Mouse (Mus musculus) intestine, embryonic 14.5 days (tissue): ENCODE measurements around the gene Miip. TPM values are rescaled to one million over a fixed set of nuclear protein-coding genes. Genes with fewer than 3 reads are reported as not detected.

Experiments
- ATAC-seq: fragments of 200-750 bp; cut with Nextera tagmentation; replicated peaks from 2 replicates; pipeline ENCODE4 v1.8.0; 2017; ENCODE audit warnings: low read depth, moderate number of reproducible peaks, moderate TSS enrichment, moderate library complexity; ENCODE audit not compliant: low FRiP score, low TSS enrichment
- DNase-seq: peaks from one replicate; pipeline ENCODE4 v3.0.0-alpha.2; 2018; ENCODE audit warnings: low spot score
- H3K27ac ChIP-seq: fragments of 300-500 bp; sonication (generic); 2 replicates; pipeline ENCODE4 v1.5.1; 2014; ENCODE audit warnings: low read depth, mild to moderate bottlenecking, control low read depth
- H3K27me3 ChIP-seq: fragments of 300-500 bp; sonication (generic); replicated peaks from 2 replicates; pipeline ENCODE4 v1.6.1; 2014; ENCODE audit warnings: low read length, control low read depth; ENCODE audit not compliant: control insufficient read depth, insufficient read depth
- H3K36me3 ChIP-seq: fragments of 300-500 bp; sonication (generic); 2 replicates; pipeline ENCODE4 v1.6.1; 2014; ENCODE audit warnings: low read length, control low read depth; ENCODE audit not compliant: control insufficient read depth, insufficient read depth
- H3K4me1 ChIP-seq: fragments of 300-500 bp; sonication (generic); replicated peaks from 2 replicates; pipeline ENCODE4 v1.6.1; 2014; ENCODE audit warnings: low read length, control low read depth, mixed read lengths; ENCODE audit not compliant: control insufficient read depth, insufficient read depth
- H3K4me2 ChIP-seq: fragments of 300-500 bp; sonication (generic); 2 replicates; pipeline ENCODE4 v1.6.1; 2014; ENCODE audit warnings: low read length
- H3K4me3 ChIP-seq: fragments of 300-500 bp; sonication (generic); 2 replicates; pipeline ENCODE4 v1.5.1; 2014; ENCODE audit warnings: low read depth, low read length, control low read depth, mixed read lengths
- H3K9ac ChIP-seq: fragments of 300-500 bp; sonication (generic); 2 replicates; pipeline ENCODE4 v1.6.1; 2014; ENCODE audit warnings: mild to moderate bottlenecking, low read length
- H3K9me3 ChIP-seq: fragments of 300-500 bp; sonication (generic); 2 replicates; pipeline ENCODE4 v1.6.1; 2016; ENCODE audit warnings: low read length, control low read depth; ENCODE audit not compliant: control insufficient read depth
- WGBS: fragments of 180-500 bp; shearing (Covaris S2); extraction: QIAGEN DNeasy Blood & Tissue Kit; methylation state at CpG from one replicate; pipeline ENCODE4 v1.1.7; 2014; 5-methylcytosine and 5-hydroxymethylcytosine counted together
- polyA plus RNA-seq: library from polyadenylated mRNA; unstranded; fragments of >200 nt; fragmentation: Nextera tagmentation; extraction: Ambion mirVana; gene quantifications from 2 replicates; pipeline ENCODE4 v1.2.1, GENCODE M21; 2014

Gene Miip
- 32.1 and 34.6 TPM in 2 replicates for polyA plus RNA-seq

DNA sequence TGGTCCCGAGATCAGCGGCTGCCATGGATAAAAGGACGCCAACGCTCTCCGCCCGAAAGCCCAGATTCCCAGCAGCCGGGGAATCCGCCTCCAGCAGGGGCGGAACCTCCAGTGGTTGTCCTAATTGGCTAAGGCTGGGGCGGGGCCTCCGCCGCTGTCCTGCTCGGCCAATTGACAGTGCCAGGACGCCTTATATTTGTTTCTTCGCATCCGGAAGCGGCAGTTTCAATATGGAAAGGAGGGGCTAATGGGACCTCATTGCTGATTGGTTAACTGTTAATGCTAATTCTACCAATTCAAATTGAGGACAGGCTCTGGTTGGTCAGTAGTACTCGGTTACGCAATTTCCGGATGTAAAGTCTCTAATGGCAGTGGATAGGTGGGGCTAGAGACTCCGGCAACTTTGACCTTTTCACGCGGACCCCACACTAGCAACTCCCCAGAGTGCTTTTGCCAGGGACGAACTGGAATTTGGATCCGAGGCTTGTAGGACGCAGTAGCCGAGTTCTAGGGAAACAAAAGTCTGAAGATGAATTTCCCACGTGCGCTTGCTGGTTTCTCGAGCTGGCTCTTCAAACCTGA lies at the start of gene Miip, which contains the start of gene Fv1:
TSS of gene Miip (minus strand) at position 367 of the 582 bp plus-strand sequence.
TSS of gene Fv1 (plus strand) at position 530 of the 582 bp plus-strand sequence.
- H3K4me3 ChIP-seq: peak within 1 kb of the TSS; percentile 83
- H3K9ac ChIP-seq: peak within 1 kb of the TSS; percentile 66
- WGBS: under 1% methylated on average over 30 of the region's 30 CpGs
- H3K4me2 ChIP-seq: peak within 1 kb of the TSS; percentile 82
- peaks cover 36% of the 10 kb centered on the region for H3K36me3 ChIP-seq
- DNase-seq (peak; percentile 90), ATAC-seq (peak; percentile 98)
- H3K27ac ChIP-seq: peak within 1 kb of the TSS; percentile 84
- no peaks in the 10 kb centered on the region for H3K9me3 ChIP-seq
- peaks cover 19% of the 10 kb centered on the region for H3K4me1 ChIP-seq
- H3K27me3 ChIP-seq: no peaks in the 10 kb centered on the region

GRCm38 (mm10) chr4:147909486-147909885 lies 40.9 kb upstream of the Miip start:
- no peaks in the 10 kb centered on the region for H3K27me3 ChIP-seq
- no peak overlapping the region for H3K4me2 ChIP-seq
- H3K27ac ChIP-seq: no peak overlapping the region
- peaks cover 5% of the 10 kb centered on the region for H3K4me1 ChIP-seq
- no peaks in the 10 kb centered on the region for H3K9me3 ChIP-seq
- WGBS: 97% methylated on average over 5 of the region's 5 CpGs
- H3K36me3 ChIP-seq: peaks cover 9% of the 10 kb centered on the region
- no peak overlapping the region for H3K4me3 ChIP-seq
- no peak for DNase-seq
- ATAC-seq: no peak
- no peak overlapping the region for H3K9ac ChIP-seq

- no peak for DNase-seq
- H3K9me3 ChIP-seq: no peaks in the 10 kb centered on the region
- peaks cover 15% of the 10 kb centered on the region for H3K36me3 ChIP-seq
- no peak overlapping the region for H3K4me3 ChIP-seq
- 83% methylated on average over 5 of the region's 5 CpGs for WGBS
- H3K27me3 ChIP-seq: no peaks in the 10 kb centered on the region
- H3K27ac ChIP-seq: no peak overlapping the region
- H3K9ac ChIP-seq: no peak overlapping the region
- H3K4me1 ChIP-seq: peaks cover 8% of the 10 kb centered on the region
- ATAC-seq: no peak
- no peak overlapping the region for H3K4me2 ChIP-seq
Observed at GRCm38 (mm10) chr4:147906230-147906629, 37.6 kb upstream of the Miip start.

DNA sequence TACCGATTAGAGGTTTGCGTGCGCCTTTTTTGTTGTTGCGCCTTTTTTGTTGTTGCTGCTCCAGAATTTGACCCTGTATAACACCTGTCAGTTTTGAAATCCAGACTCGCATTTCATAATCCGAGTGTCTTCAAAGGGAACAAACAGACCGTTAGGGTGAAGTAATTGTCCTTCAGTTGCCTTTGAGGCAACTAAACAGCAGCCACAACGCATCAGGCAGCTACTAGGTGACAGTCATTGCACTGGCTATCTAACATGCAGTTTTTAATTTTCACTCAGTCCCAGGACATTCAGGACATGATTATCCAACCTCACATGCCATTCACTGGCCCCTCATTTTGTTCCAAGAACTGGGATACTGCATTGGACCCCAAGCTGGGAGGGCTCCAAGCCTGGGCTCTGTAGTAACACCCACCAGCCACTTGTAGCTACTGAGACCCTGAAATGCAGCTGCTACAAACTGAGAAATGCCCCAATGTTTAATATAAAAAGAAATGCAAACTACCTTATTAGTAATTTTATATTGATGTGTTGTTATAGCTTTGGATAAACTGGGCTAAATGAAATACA lies 36.6 kb upstream of the Miip start:
- 1% methylated on average over 8 of the region's 8 CpGs for WGBS
- no peak overlapping the region for H3K27ac ChIP-seq
- peak overlapping the region; percentile 63 for H3K4me2 ChIP-seq
- peaks cover 16% of the 10 kb centered on the region for H3K36me3 ChIP-seq
- no peaks in the 10 kb centered on the region for H3K9me3 ChIP-seq
- peak; percentile 56 for DNase-seq
- H3K27me3 ChIP-seq: no peaks in the 10 kb centered on the region
- ATAC-seq: no peak; the same call in 1 of the 2 replicates
- H3K4me1 ChIP-seq: peaks cover 8% of the 10 kb centered on the region
- H3K4me3 ChIP-seq: peak overlapping the region; percentile 82
- peak overlapping the region; percentile 83 for H3K9ac ChIP-seq

- Histone ChIP-seq H3K4me3 (peak within 1 kb of the TSS; percentile 82), H3K27me3 (no peaks in the 10 kb centered on the region), H3K9me3 (no peaks in the 10 kb centered on the region), H3K27ac (peak within 1 kb of the TSS; percentile 88), H3K4me1 (peaks cover 8% of the 10 kb centered on the region), H3K4me2 (peak within 1 kb of the TSS; percentile 63), H3K9ac (peak within 1 kb of the TSS; percentile 83), H3K36me3 (peaks cover 21% of the 10 kb centered on the region)
- WGBS: 1% methylated on average over 57 of the region's 59 CpGs
- ATAC-seq: peak; percentile 96
- peak; percentile 97 for DNase-seq
Observed at GRCm38 (mm10) chr4:147904313-147905089, 35.9 kb upstream of the Miip start, which contains the start of gene Mfn2. TSS of gene Mfn2 (minus strand) at chr4:147904704.

DNA sequence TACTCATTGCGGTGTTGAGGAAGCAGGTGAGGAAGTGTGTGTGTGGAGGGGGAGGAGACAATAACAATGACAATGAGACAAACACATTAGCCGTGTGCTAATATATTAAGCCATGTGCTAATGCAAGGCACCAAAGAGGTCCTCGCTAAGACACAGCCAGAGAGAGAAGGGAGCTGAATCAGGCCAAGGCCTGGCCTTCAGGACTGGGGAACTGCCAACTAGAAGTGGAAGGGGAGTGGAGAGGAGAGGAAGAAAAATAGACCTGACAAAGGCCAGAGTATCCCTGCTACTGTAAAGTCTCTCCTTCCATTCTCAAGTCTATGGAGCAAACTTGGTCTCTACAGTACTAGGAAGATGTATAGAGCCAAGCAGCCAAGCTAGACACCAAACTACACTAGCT lies 35.0 kb upstream of the Miip start:
- H3K4me3 ChIP-seq: peak overlapping the region; percentile 82
- H3K27me3 ChIP-seq: no peaks in the 10 kb centered on the region
- H3K9me3 ChIP-seq: no peaks in the 10 kb centered on the region
- H3K27ac ChIP-seq: no peak overlapping the region
- 83% methylated on average over 3 of the region's 3 CpGs for WGBS
- peaks cover 8% of the 10 kb centered on the region for H3K4me1 ChIP-seq
- no peak for ATAC-seq
- peak overlapping the region; percentile 83 for H3K9ac ChIP-seq
- peak overlapping the region; percentile 54 for H3K4me2 ChIP-seq
- H3K36me3 ChIP-seq: peaks cover 29% of the 10 kb centered on the region
- no peak for DNase-seq

- WGBS: 88% methylated on average over 12 of the region's 12 CpGs
- no peak overlapping the region for H3K9ac ChIP-seq
- H3K4me1 ChIP-seq: peaks cover 8% of the 10 kb centered on the region
- no peak for DNase-seq
- no peak for ATAC-seq
- no peaks in the 10 kb centered on the region for H3K27me3 ChIP-seq
- H3K9me3 ChIP-seq: no peaks in the 10 kb centered on the region
- H3K27ac ChIP-seq: no peak overlapping the region
- H3K4me3 ChIP-seq: no peak overlapping the region
- H3K4me2 ChIP-seq: no peak overlapping the region
- peaks cover 35% of the 10 kb centered on the region for H3K36me3 ChIP-seq
Observed at GRCm38 (mm10) chr4:147902906-147903500, 34.4 kb upstream of the Miip start.

- ATAC-seq: no peak
- Histone ChIP-seq H3K4me1 (peaks cover 8% of the 10 kb centered on the region), H3K36me3 (peaks cover 59% of the 10 kb centered on the region), H3K27me3 (no peaks in the 10 kb centered on the region), H3K9ac (no peak overlapping the region), H3K27ac (no peak overlapping the region), H3K4me2 (no peak overlapping the region), H3K4me3 (no peak overlapping the region), H3K9me3 (no peaks in the 10 kb centered on the region)
- WGBS: 85% methylated on average over 7 of the region's 7 CpGs
- DNase-seq: no peak
Observed at GRCm38 (mm10) chr4:147900452-147900851, 31.8 kb upstream of the Miip start.
